In genomic region chr7:75047827-75048226, GRCm38 (mm10) we compare ENCODE assay signal across 22 mouse cellular contexts.
DNase-seq lines count a peak whose midpoint lies in the region; ATAC-seq and TF ChIP-seq lines count a peak whose summit lies in the region.
"Had no signal": no experiment of that assay in that cellular context is flagged by ENCODE, and none has a peak within 500 bp of the region (broad histone marks: within the 10 kb centered on the region; RNA-seq: fewer than 3 reads in every experiment).

No protein-coding gene starts in this region.

- H3K4me2 ChIP-seq in forebrain, embryonic 16.5 days (ENCODE audit: low read length) = no peak overlapping the region
- no peak overlapping the region for H3K4me2 ChIP-seq in forebrain, embryonic 12.5 days
- H3K4me2 ChIP-seq: heart, embryonic 13.5 days; hindbrain, embryonic 12.5 days; hindbrain, embryonic 15.5 days had no signal

- TF ChIP-seq CTCF in brain, embryonic 14.5 days (IDR thresholded peaks at IDR 0.05; ENCODE audit: borderline replicate concordance, extremely low read depth, insufficient read depth, insufficient read length) = no peak

- peak; percentile 18 for DNase-seq in layer of hippocampus, adult 9-11 months
- DNase-seq in layer of hippocampus, postnatal 36 days = no peak
- peak; percentile 44 for DNase-seq in brain, embryonic 14.5 days (ENCODE audit: low read depth)
- no peak for DNase-seq in kidney, adult 9 months
- DNase-seq in heart, postnatal 14 days = no peak
- DNase-seq: adrenal gland, adult 8-10 months; adrenal gland, postnatal 36 days; cerebellum, adult 18-20 months; cerebellum, adult 9-10 months; cerebellum, postnatal 14 days; gastrocnemius, postnatal 10 days; gastrocnemius, postnatal 36 days; heart, adult 2 months had no signal

- no peak overlapping the region for H3K4me3 ChIP-seq in forebrain, embryonic 16.5 days (replicated peaks; ENCODE audit: low read length)
- no peak overlapping the region for H3K4me3 ChIP-seq in forebrain, embryonic 12.5 days (replicated peaks)
- H3K4me3 ChIP-seq: heart, adult 2 months; heart, embryonic 10.5 days; heart, embryonic 13.5 days; hindbrain, embryonic 12.5 days; hindbrain, embryonic 15.5 days had no signal

- H3K4me1 ChIP-seq in forebrain, embryonic 16.5 days (replicated peaks; ENCODE audit: control insufficient read depth, insufficient read depth, low read length) = no peaks in the 10 kb centered on the region
- H3K4me1 ChIP-seq in forebrain, embryonic 12.5 days = no peaks in the 10 kb centered on the region
- H3K4me1 ChIP-seq: hindbrain, embryonic 12.5 days; hindbrain, embryonic 15.5 days had no signal

- intact Hi-C loops in heart, postnatal 14 days (cut with DNase I) = no loop called here

- no peaks in the 10 kb centered on the region for H3K9me3 ChIP-seq in forebrain, embryonic 16.5 days (ENCODE audit: control insufficient read depth, low read length)
- no peaks in the 10 kb centered on the region for H3K9me3 ChIP-seq in forebrain, embryonic 12.5 days
- H3K9me3 ChIP-seq: heart, embryonic 10.5 days; heart, embryonic 13.5 days; hindbrain, embryonic 12.5 days; hindbrain, embryonic 15.5 days had no signal

- H3K9ac ChIP-seq in forebrain, embryonic 16.5 days (replicated peaks; ENCODE audit: low read depth, low read length) = no peak overlapping the region
- no peak overlapping the region for H3K9ac ChIP-seq in forebrain, embryonic 12.5 days
- H3K9ac ChIP-seq: heart, embryonic 13.5 days; hindbrain, embryonic 12.5 days; hindbrain, embryonic 15.5 days had no signal

- no peaks in the 10 kb centered on the region for H3K36me3 ChIP-seq in forebrain, embryonic 16.5 days (ENCODE audit: control insufficient read depth, insufficient read depth)
- H3K36me3 ChIP-seq in forebrain, embryonic 12.5 days (replicated peaks) = no peaks in the 10 kb centered on the region
- H3K36me3 ChIP-seq: heart, embryonic 10.5 days; heart, embryonic 13.5 days; hindbrain, embryonic 12.5 days; hindbrain, embryonic 15.5 days had no signal

- ATAC-seq in forebrain, embryonic 16.5 days = peak; percentile 50; the same call in 1 of the 2 replicates
- ATAC-seq in forebrain, embryonic 12.5 days (ENCODE audit: low FRiP score) = no peak
- ATAC-seq: activated CD4-positive, CD25-positive, alpha-beta regulatory T cell, adult 4 months; CD4-positive, CD25-positive, alpha-beta regulatory T cell, adult 4 months; intestine, postnatal 0 days had no signal

- H3K27me3 ChIP-seq in forebrain, embryonic 16.5 days (replicated peaks; ENCODE audit: control insufficient read depth, insufficient read depth, low read length) = no peaks in the 10 kb centered on the region
- no peaks in the 10 kb centered on the region for H3K27me3 ChIP-seq in forebrain, embryonic 12.5 days
- H3K27me3 ChIP-seq: heart, embryonic 13.5 days; hindbrain, embryonic 12.5 days; hindbrain, embryonic 15.5 days had no signal

- no peak overlapping the region for H3K27ac ChIP-seq in forebrain, embryonic 16.5 days (ENCODE audit: low read length)
- H3K27ac ChIP-seq in forebrain, embryonic 12.5 days = no peak overlapping the region
- H3K27ac ChIP-seq: heart, adult 2 months; hindbrain, embryonic 12.5 days; hindbrain, embryonic 15.5 days had no signal

- TF ChIP-seq POLR2A in brain, embryonic 14.5 days (IDR thresholded peaks at IDR 0.05; ENCODE audit: borderline replicate concordance, extremely low read depth, insufficient read depth, insufficient read length, poor library complexity, severe bottlenecking) = no peak

- WGBS in forebrain, embryonic 16.5 days = 69% methylated on average over 3 of the region's 3 CpGs
- 89% methylated on average over 3 of the region's 3 CpGs for WGBS in forebrain, embryonic 12.5 days

Comparison
In these comparisons a context has a peak if more than half of its experiments do, and no peak if none do; other contexts are left out.
1. DNase-seq: peak in layer of hippocampus, adult 9-11 months (single experiment) and brain, embryonic 14.5 days (single experiment); none in layer of hippocampus, postnatal 36 days (0 of 2), kidney, adult 9 months (single experiment) and heart, postnatal 14 days (0 of 2).